Mouse (Mus musculus) G1E (cell line): Measurements from ENCODE around the gene Retreg3. TPM values are rescaled to one million over a fixed set of nuclear protein-coding genes. Genes with fewer than 3 reads are reported as not detected.

Experiments
- ATAC-seq: 2 replicates; pipeline ENCODE4 v1.8.0; 2016; ENCODE audit warnings: mild to moderate bottlenecking; ENCODE audit not compliant: insufficient number of reproducible peaks, poor library complexity, low FRiP score, severe bottlenecking; ENCODE audit errors: extremely low read depth
- DNase-seq: peaks from one replicate; pipeline ENCODE4 v3.0.0; 2012; ENCODE audit warnings: low spot score
- H3K27me3 ChIP-seq: 2 replicates; pipeline ENCODE4 v1.6.1; 2012; ENCODE audit warnings: mild to moderate bottlenecking, low read length, inconsistent platforms; ENCODE audit not compliant: insufficient read depth
- H3K36me3 ChIP-seq: replicated peaks from 2 replicates; pipeline ENCODE3; 2012; ENCODE audit warnings: mild to moderate bottlenecking, inconsistent platforms
- H3K4me1 ChIP-seq: 2 replicates; pipeline ENCODE4 v1.6.1; 2012; ENCODE audit warnings: low read depth, low read length, inconsistent platforms, mixed read lengths; ENCODE audit not compliant: insufficient read depth
- H3K4me3 ChIP-seq: 2 replicates; pipeline ENCODE4 v1.5.1; 2012; ENCODE audit warnings: low read depth, mild to moderate bottlenecking, inconsistent platforms, low read length, moderate library complexity, mixed read lengths
- H3K9me3 ChIP-seq: replicated peaks from 2 replicates; pipeline ENCODE4 v1.6.1; 2012; ENCODE audit warnings: inconsistent platforms
- CTCF ChIP-seq: IDR thresholded peaks from 2 replicates; pipeline ENCODE4 v1.5.1; 2012; ENCODE audit warnings: low read depth, low read length, inconsistent platforms, mixed read lengths
- GATA1 ChIP-seq: IDR thresholded peaks from 2 replicates; pipeline ENCODE4 v1.6.1; 2012; ENCODE audit warnings: borderline replicate concordance, low read length, inconsistent platforms, mixed read lengths
- GATA2 ChIP-seq: IDR thresholded peaks from 2 replicates; pipeline ENCODE4 v1.6.1; 2012; ENCODE audit warnings: low read depth, low read length, inconsistent platforms, borderline replicate concordance
- POLR2AphosphoS5 ChIP-seq: IDR thresholded peaks from 2 replicates; pipeline ENCODE4 v1.6.1; 2012; ENCODE audit warnings: low read depth, low read length, inconsistent platforms; ENCODE audit not compliant: insufficient replicate concordance
- TAL1 ChIP-seq: conservative IDR thresholded peaks from 2 replicates; pipeline ENCODE4 v1.6.1; 2012; ENCODE audit warnings: low read depth, low read length, inconsistent platforms, mixed read lengths
- polyA plus RNA-seq: library from polyadenylated mRNA; stranded (reverse); fragments of >175 nt; gene quantifications from 2 replicates; pipeline ENCODE4 v1.2.3, GENCODE M21; 2012
- total RNA-seq, 2 experiments: library from RNA; stranded (forward) in 1 of 2; stranded (reverse) in 1 of 2; fragments of 200-1000 nt in 1 of 2; fragments of >200 nt in 1 of 2; fragmentation: Nextera tagmentation in 1 of 2; gene quantifications; 2 replicates each; pipeline ENCODE4 v1.2.3; 2014 to 2017

Retreg3 gene
- total and polyA plus RNA-seq, 3 experiments: 9.4 to 43.2 (median 13.4) TPM

DNA sequence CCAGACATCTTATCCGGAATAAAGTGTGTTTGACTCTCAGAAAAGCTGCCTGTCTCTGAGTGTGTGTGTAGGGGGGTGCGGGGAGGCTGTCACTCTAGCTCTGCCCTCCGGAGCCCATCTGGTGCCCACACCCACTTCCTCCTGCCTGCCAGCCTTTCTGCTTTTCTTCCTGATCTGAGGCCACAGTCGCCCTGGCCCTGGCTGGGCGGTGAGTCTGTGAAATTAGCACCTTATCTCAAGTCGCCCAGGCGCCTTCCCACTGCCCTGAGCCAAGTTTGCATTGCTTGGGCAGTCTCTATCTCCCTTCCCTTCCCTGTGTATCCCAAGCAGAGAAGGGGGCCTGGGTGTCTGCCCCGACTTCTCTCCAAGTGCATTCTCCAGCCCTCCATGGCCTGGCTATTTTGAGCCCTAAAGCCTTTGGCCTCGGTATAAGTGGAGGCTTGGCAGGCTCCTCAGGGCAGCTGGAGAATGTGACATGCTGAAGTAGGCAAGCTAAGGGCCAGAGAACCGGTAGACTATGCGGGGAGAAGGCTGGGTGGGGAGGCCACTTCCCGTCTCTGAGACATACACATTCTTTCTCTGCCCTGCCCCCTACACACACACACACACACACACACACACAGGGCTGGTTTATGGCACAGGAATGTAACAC, 55.9 kb downstream of the Retreg3 start:
- Histone ChIP-seq H3K9me3 (no peaks in the 10 kb centered on the region), H3K4me3 (peak overlapping the region; percentile 64; the same call in 1 of the 2 replicates), H3K36me3 (peaks cover 50% of the 10 kb centered on the region), H3K27me3 (no peaks in the 10 kb centered on the region), H3K4me1 (peaks cover 58% of the 10 kb centered on the region)
- TF ChIP-seq CTCF (no peak), TAL1 (peak; percentile 81), GATA1 (no peak)
- peak; percentile 80 for DNase-seq
- peak; percentile 87 for ATAC-seq

DNA sequence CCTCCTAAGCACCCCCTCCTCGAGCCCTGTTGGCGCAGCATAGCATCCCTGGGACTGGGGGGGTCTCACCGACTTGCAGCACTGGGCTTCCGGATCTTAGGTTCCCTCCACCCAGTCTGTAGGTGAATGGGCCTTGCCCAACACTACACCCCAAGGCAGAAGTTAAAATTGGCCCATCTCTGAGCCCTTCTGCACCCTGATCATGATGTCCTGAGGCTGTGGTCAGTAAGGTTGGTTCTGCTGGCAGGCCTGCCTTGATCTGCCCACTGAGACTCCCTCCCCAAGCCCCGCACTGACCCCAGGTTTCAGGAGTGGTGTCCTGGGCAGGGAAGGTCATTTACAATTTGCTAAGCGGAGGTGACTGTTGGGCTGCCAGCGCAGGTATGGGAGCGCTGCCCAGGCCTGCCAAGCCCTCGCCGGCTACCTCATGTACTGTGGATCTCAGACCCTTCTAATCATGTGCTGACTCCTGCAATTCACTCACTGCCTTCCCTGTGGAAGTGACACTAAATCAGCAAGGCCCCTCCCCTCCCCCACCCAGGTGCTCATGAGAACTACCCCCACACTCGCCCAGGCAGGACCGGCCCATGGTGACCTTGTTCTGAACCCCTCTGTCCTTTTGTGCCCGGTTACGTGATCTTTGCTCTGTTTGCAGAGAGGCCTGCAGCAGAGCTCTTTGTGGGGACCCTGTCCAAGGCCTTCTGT, 56.6 kb downstream of the Retreg3 start:
- no peak for TF ChIP-seq TAL1
- no peak for TF ChIP-seq POLR2AphosphoS5
- TF ChIP-seq GATA1: no peak
- no peak for TF ChIP-seq GATA2
- no peak for TF ChIP-seq CTCF
- no peak for DNase-seq
- no peaks in the 10 kb centered on the region for H3K9me3 ChIP-seq
- H3K36me3 ChIP-seq: peaks cover 57% of the 10 kb centered on the region
- ATAC-seq: no peak
- no peaks in the 10 kb centered on the region for H3K27me3 ChIP-seq
- peak overlapping the region; percentile 64; the same call in 1 of the 2 replicates for H3K4me3 ChIP-seq
- H3K4me1 ChIP-seq: peaks cover 64% of the 10 kb centered on the region

DNA sequence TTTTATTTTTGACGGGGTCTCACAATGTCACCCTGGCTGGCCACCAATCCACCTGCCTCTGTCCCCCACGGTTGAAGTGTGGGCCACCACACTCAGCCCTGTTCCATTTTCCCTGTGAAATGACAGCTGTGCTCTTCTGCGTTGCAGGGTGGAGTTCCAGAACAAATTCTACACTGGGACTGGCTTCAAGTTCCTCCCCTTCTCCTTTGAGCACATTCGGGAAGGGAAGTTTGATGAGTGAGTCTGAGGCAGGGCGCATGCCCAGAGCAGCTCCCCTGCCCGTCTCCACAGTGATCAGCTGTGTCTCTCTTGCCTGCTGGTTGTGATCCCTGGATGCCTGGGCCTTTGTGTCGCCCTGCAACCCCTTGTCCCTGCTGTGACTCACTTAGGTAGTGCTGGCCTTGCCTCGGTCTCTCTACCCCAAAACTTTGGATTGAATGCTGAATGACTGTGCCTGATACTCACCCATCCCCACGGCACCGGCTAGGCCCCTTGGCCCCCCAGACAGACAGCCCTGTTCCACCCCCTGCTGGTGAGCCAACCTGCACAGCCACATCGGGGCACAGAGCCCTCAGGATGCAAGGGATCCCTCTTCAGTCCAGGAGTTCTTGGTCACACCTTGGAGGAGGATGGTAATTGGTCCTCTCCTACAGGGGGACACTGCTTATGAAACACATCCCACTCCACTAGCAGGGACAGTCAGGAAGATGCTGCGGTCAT, 57.4 kb downstream of the Retreg3 start:
- peaks cover 68% of the 10 kb centered on the region for H3K4me1 ChIP-seq
- H3K9me3 ChIP-seq: no peaks in the 10 kb centered on the region
- DNase-seq: no peak
- TF ChIP-seq TAL1 (no peak), POLR2AphosphoS5 (no peak), CTCF (no peak)
- H3K27me3 ChIP-seq: no peaks in the 10 kb centered on the region
- H3K4me3 ChIP-seq: peak overlapping the region; percentile 64; the same call in 1 of the 2 replicates
- H3K36me3 ChIP-seq: peaks cover 65% of the 10 kb centered on the region
- no peak for ATAC-seq

DNA sequence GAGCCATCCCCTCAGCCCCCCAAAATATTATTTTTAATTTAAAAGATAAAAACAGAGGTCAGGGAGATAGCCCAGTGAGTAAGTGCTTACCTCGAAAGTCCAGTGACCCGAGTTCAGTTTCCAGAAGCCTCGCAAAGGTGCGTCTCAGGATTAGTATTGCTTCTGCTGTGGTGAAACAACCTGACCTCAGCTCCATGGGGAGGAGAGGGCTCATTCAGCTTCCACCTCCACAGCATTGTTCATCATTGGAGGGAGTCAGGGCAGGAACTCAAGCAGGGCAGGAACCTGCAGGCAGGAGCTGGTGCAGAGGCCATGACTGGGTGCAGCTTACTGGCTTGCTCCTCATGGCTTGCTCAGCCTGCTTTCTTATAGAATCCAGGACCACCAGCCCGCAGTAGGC, 58.6 kb downstream of the Retreg3 start:
- no peaks in the 10 kb centered on the region for H3K9me3 ChIP-seq
- H3K27me3 ChIP-seq: no peaks in the 10 kb centered on the region
- peaks cover 59% of the 10 kb centered on the region for H3K4me1 ChIP-seq
- peaks cover 78% of the 10 kb centered on the region for H3K36me3 ChIP-seq
- DNase-seq (no peak), ATAC-seq (no peak)
- no peak overlapping the region for H3K4me3 ChIP-seq
- TF ChIP-seq GATA2 (no peak), TAL1 (no peak), CTCF (no peak), POLR2AphosphoS5 (no peak), GATA1 (no peak)

DNA sequence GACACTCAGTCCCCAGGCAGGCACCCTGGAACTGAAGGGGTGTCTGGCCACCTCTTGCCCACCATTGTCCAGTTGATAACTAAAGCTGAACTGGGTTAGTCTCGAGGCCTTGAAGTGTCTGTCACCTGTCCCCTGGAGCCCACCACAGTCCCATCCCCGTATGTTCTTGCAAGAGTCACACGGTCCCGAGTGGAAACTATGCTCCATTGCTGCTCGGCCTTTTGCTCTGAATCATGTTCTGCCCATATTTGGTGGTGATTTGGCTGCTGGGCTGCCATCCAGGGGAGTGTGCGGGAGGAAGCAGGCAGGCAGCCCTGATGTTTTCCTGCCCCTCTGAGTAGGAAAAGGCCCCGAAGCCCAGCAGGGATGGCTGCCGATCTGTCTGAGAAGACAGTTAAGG, 59.6 kb downstream of the Retreg3 start:
- no peaks in the 10 kb centered on the region for H3K9me3 ChIP-seq
- H3K4me3 ChIP-seq: no peak overlapping the region
- H3K36me3 ChIP-seq: peaks cover 85% of the 10 kb centered on the region
- ATAC-seq (no peak), DNase-seq (no peak)
- peaks cover 59% of the 10 kb centered on the region for H3K4me1 ChIP-seq
- H3K27me3 ChIP-seq: no peaks in the 10 kb centered on the region
- TF ChIP-seq TAL1: no peak
- no peak for TF ChIP-seq GATA1
- no peak for TF ChIP-seq POLR2AphosphoS5
- no peak for TF ChIP-seq CTCF
- TF ChIP-seq GATA2: no peak

DNA sequence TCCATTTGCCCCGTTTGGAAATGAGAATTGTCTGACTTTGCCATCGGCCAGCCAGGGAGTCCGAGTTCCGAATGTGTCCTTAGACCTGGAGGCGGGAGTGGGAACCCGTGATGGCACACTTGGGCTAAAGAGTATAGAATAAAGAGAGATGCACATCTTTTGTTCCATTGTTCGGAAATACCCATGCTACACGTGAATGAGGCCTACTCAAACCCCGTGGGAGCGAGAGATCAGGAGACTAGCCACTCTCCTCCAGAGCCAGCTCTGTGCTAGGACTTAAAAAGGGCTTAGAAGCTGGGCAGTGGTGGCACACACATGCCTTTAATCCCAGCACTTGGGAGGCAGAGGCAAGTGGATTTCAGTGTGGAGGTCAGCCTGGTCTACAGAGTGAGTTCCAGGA, 60.2 kb downstream of the Retreg3 start:
- peaks cover 90% of the 10 kb centered on the region for H3K36me3 ChIP-seq
- ATAC-seq (no peak), DNase-seq (no peak)
- H3K4me1 ChIP-seq: peaks cover 58% of the 10 kb centered on the region
- no peak overlapping the region for H3K4me3 ChIP-seq
- no peak for TF ChIP-seq TAL1
- no peaks in the 10 kb centered on the region for H3K9me3 ChIP-seq
- no peaks in the 10 kb centered on the region for H3K27me3 ChIP-seq
